Mouse (Mus musculus): Measurements from ENCODE around the gene Scin.

DNA sequence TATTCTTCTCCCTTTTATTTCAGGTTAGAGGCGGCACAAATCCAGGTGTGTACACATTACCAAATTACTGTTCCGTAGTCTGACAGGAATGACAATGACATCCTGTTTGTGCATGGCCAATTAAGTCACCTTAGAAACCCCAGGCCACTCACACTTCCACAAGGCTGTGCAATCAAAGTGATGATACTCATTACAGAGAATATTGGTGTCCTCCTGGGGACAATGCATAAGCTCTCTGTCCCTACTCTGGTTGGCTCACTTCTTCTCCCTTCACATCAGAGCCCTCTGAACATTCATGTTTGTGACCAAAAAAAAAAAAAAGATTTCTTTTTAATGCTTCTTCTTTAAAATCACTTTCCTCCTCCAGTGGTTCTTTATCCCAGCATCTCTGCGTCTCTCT lies 106.2 kb downstream of the Scin start:
- TF ChIP-seq CTCF (IDR thresholded peaks at IDR 0.05; ENCODE audit: low read depth, low read length), result no peak
- TF ChIP-seq TAL1 (conservative IDR thresholded peaks at IDR 0.05; ENCODE audit: low read depth, low read length), result no peak
- no peak for TF ChIP-seq POLR2AphosphoS5 (IDR thresholded peaks at IDR 0.05; ENCODE audit: insufficient replicate concordance, low read depth, low read length)
- TF ChIP-seq GATA1 (IDR thresholded peaks at IDR 0.05; ENCODE audit: borderline replicate concordance, low read length), result no peak
